Mouse (Mus musculus): ENCODE results near the gene Nppb.

GRCm38 (mm10) chr4:147943005-147943404, 42.6 kb upstream of the Nppb start:
- no peak for TF ChIP-seq POLR2A (IDR thresholded peaks at IDR 0.05; ENCODE audit: control insufficient read depth in 1 of 2, insufficient read depth in 1 of 2, low read depth in 1 of 2, low read length in 2 of 2, poor library complexity in 1 of 2)
- no peak for TF ChIP-seq TAL1 (IDR thresholded peaks at IDR 0.05; ENCODE audit: low read length)
- no peak for TF ChIP-seq CHD2 (IDR thresholded peaks at IDR 0.05; ENCODE audit: low read length)
- TF ChIP-seq CTCF (IDR thresholded peaks at IDR 0.05 in 2 of 3, conservative IDR thresholded peaks at IDR 0.05 in 1 of 3; ENCODE audit: control insufficient read depth in 1 of 3, insufficient read depth in 1 of 3, low read depth in 2 of 3, low read length in 3 of 3, poor library complexity in 1 of 3, severe bottlenecking in 1 of 3) = no peak
- no peak for TF ChIP-seq MAX (IDR thresholded peaks at IDR 0.05; ENCODE audit: low read length)
- TF ChIP-seq GATA1 (IDR thresholded peaks at IDR 0.05; ENCODE audit: low read depth, low read length) = no peak
- TF ChIP-seq USF2 (IDR thresholded peaks at IDR 0.05; ENCODE audit: borderline replicate concordance in 1 of 2, insufficient read depth in 1 of 2, low read depth in 1 of 2, low read length in 2 of 2) = no peak
